Mouse (Mus musculus) olfactory bulb, adult 2 months (tissue): ENCODE measurements around the gene Katnb1.

Source experiments
- CTCF ChIP-seq: fragments of 200-500 bp; IDR thresholded peaks from 2 replicates; pipeline ENCODE4 v1.5.1; 2012; ENCODE audit warnings: low read depth, mild to moderate bottlenecking, low read length, moderate library complexity; ENCODE audit not compliant: insufficient read depth
- POLR2A ChIP-seq: fragments of 200-500 bp; IDR thresholded peaks from 2 replicates; pipeline ENCODE4 v1.6.1; 2012; ENCODE audit warnings: mild to moderate bottlenecking, low read depth, low read length, moderate library complexity; ENCODE audit not compliant: insufficient read depth

DNA sequence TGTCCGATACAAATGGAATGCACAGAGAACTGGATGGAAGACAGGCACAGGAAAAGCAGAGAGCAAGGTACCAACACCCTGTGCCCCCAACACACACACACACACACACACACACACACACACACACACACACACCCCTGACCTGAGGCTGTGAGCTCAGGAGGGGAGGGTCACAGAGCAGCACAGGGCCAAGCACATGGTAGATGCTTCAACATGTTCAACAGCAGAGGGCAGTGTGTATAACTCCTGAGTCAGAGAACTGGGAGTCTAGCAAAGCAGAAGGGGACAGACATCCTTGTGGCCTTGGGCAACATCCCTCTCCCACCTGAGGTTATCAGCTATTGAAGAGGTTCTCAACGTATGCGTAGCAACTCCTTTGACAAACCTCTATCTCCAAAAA lies 32.8 kb downstream of the Katnb1 start:
- TF ChIP-seq POLR2A = no peak
- no peak for TF ChIP-seq CTCF
